Mouse (Mus musculus) liver, adult 2 months (tissue): ENCODE results near the gene Fam131b. TPM values are rescaled to one million over a fixed set of nuclear protein-coding genes. Genes with fewer than 3 reads are reported as not detected.

Experiments
- DNase-seq: peaks from one replicate; pipeline ENCODE4 v3.0.0-alpha.2; 2011; ENCODE audit warnings: low read depth, low spot score; ENCODE audit errors: extremely low read depth
- H3K27ac ChIP-seq: fragments of 200-500 bp; replicated peaks from 2 replicates; pipeline ENCODE4 v1.5.1; 2012; ENCODE audit warnings: low read depth, mild to moderate bottlenecking, control low read depth, inconsistent platforms, low read length; ENCODE audit not compliant: insufficient read depth
- H3K27me3 ChIP-seq: fragments of 200-500 bp; 2 replicates; pipeline ENCODE4 v1.6.1; 2012; ENCODE audit warnings: mild to moderate bottlenecking, moderate library complexity, low read length, inconsistent platforms; ENCODE audit not compliant: control insufficient read depth, insufficient read depth
- H3K36me3 ChIP-seq: fragments of 200-500 bp; 2 replicates; pipeline ENCODE4 v1.6.1; 2012; ENCODE audit warnings: low read length, inconsistent platforms; ENCODE audit not compliant: control insufficient read depth, insufficient read depth
- H3K4me1 ChIP-seq: fragments of 200-500 bp; 2 replicates; pipeline ENCODE4 v1.6.1; 2011; ENCODE audit warnings: low read length; ENCODE audit not compliant: control insufficient read depth, insufficient read depth
- H3K4me3 ChIP-seq: fragments of 200-500 bp; 2 replicates; pipeline ENCODE4 v1.5.1; 2011; ENCODE audit warnings: low read depth, mild to moderate bottlenecking, control low read depth, low read length, moderate library complexity; ENCODE audit not compliant: insufficient read depth
- H3K79me2 ChIP-seq: fragments of 200-500 bp; 2 replicates; pipeline ENCODE4 v1.6.1; 2012; ENCODE audit warnings: inconsistent platforms, mild to moderate bottlenecking, low read length, moderate library complexity; ENCODE audit not compliant: control insufficient read depth, insufficient read depth
- H3K9ac ChIP-seq: fragments of 200-500 bp; 2 replicates; pipeline ENCODE4 v1.6.1; 2012; ENCODE audit warnings: low read depth, mild to moderate bottlenecking, control low read depth, inconsistent platforms, low read length
- CTCF ChIP-seq: fragments of 200-500 bp; IDR thresholded peaks from 2 replicates; pipeline ENCODE4 v1.5.1; 2011; ENCODE audit warnings: low read depth, low read length, control low read depth
- POLR2A ChIP-seq: fragments of 200-500 bp; IDR thresholded peaks from 2 replicates; pipeline ENCODE4 v1.6.1; 2011; ENCODE audit warnings: low read length, control low read depth; ENCODE audit not compliant: insufficient read depth; ENCODE audit errors: extremely low read depth
- WGBS: fragments of 180-500 bp; shearing (Covaris S2); methylation state at CpG from one replicate; pipeline ENCODE4 v1.1.7; 2018; 5-methylcytosine and 5-hydroxymethylcytosine counted together
- polyA plus RNA-seq: library from polyadenylated mRNA; depleted of rRNA; stranded (reverse); fragments of >200 nt; gene quantifications from 2 replicates; pipeline ENCODE4 v1.2.3, GENCODE M21; 2012
- total RNA-seq: library from RNA; depleted of rRNA; stranded (reverse); fragments of >200 nt; gene quantifications from 2 replicates; pipeline ENCODE4 v1.2.3, GENCODE M21; 2014

Gene Fam131b
- total and polyA plus RNA-seq, 2 experiments = not detected

DNA sequence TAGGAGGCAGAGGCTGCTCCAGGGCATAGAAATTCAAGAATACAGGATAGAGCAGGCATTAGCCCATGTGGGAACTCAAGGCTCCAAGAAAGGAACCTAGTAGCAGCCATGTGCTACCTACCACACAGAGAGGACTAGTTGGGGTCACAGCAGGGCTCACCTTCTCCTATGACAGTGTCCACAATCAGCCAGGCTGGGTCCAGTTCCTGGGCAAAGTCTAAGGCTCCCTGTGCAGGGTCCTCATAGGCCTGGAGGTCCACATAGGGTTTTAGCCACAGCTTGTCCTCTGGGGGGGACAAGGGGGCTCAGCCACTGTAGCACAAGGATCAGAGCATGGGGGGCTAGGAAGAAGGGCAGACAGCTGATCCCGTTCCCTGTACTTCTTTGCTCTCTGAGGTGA lies 38.1 kb upstream of the Fam131b start:
- 100% methylated on average over 1 of the region's 1 CpGs for WGBS
- no peak for DNase-seq
- H3K4me1 ChIP-seq = peaks cover 9% of the 10 kb centered on the region
- no peak for TF ChIP-seq CTCF
- TF ChIP-seq POLR2A = no peak
- H3K36me3 ChIP-seq = peaks cover 46% of the 10 kb centered on the region
- no peaks in the 10 kb centered on the region for H3K27me3 ChIP-seq
- H3K4me3 ChIP-seq = no peak overlapping the region
- no peaks in the 10 kb centered on the region; the same call in 1 of the 2 replicates for H3K79me2 ChIP-seq
- H3K9ac ChIP-seq = no peak overlapping the region
- no peak overlapping the region; the same call in 1 of the 2 replicates for H3K27ac ChIP-seq

DNA sequence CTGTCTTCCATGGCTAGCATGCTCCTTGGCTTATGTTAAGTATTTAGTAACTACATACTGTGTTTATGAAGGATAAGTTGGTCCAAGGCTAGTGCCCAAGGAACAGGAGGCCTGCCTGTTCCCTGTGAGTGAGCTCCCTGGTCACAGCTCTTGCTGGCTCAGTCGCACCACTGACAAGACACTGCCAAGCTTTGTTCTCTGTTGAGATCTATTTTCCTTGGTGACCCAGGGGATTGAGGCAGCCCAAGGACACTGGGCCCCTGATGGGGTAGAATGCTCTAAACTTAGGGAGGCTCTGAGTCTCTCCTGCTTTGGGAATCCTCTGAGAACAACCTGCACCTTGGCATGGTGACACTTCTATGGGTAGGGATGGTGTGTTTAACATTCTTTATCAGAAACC lies 37.6 kb upstream of the Fam131b start:
- WGBS = 81% methylated on average over 1 of the region's 1 CpGs
- peaks cover 49% of the 10 kb centered on the region for H3K36me3 ChIP-seq
- TF ChIP-seq POLR2A (no peak), CTCF (no peak)

DNA sequence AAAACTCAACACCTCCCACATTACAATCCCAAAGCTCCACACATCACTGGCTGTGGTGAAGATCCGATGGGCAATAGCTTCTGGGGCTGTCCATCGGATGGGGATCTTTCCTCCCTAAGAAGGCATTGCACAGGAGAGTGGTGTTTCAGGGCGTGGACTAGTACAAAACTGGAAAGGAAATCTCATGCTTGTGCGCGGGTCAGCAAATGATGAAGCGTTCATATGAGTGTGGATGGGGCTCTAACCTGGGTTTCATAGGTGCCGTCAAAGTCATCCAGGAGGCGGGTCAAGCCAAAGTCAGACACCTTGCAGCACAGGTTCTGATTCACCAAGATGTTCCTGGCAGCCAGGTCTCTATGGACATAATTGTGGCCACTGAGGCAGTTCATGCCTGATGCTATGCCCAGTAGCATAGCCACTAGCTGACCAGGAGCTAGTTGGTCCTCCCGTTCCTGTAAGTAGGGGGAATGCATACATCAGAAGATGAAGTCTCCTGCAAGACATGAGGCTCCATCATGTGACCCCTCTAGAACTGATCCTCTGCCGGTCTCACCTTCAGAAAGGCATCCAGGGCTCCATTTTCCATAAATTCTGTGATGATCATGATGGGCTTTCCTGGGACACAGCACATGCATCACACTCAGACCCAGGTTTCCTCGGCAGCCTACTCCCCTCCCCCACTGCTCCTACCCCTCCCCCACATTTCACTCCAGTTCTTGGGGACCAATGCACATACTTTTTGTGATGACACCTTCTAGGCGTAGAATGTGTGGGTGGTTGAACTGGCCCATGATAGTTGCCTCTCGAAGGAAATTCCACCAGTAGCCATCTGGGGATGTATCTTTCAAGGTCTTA lies 36.8 kb upstream of the Fam131b start:
- TF ChIP-seq CTCF = no peak
- no peak for TF ChIP-seq POLR2A
- peaks cover 9% of the 10 kb centered on the region for H3K4me1 ChIP-seq
- 87% methylated on average over 13 of the region's 13 CpGs for WGBS

More for the DNA sequence above, 37.6 kb upstream of the Fam131b start:
- no peaks in the 10 kb centered on the region for H3K79me2 ChIP-seq
- no peak overlapping the region for H3K27ac ChIP-seq
- peaks cover 9% of the 10 kb centered on the region for H3K4me1 ChIP-seq
- DNase-seq = no peak
- no peaks in the 10 kb centered on the region for H3K27me3 ChIP-seq
- H3K9ac ChIP-seq = no peak overlapping the region
- no peak overlapping the region for H3K4me3 ChIP-seq

GRCm38 (mm10) chr6:42360231-42360840 lies 35.9 kb upstream of the Fam131b start:
- 90% methylated on average over 6 of the region's 6 CpGs for WGBS
- Histone ChIP-seq H3K4me3 (no peak overlapping the region), H3K27ac (no peak overlapping the region), H3K36me3 (peaks cover 55% of the 10 kb centered on the region), H3K27me3 (no peaks in the 10 kb centered on the region), H3K79me2 (no peaks in the 10 kb centered on the region), H3K9ac (no peak overlapping the region), H3K4me1 (peaks cover 9% of the 10 kb centered on the region)
- TF ChIP-seq POLR2A (no peak), CTCF (no peak)
- DNase-seq = no peak

More for the DNA sequence above, 36.8 kb upstream of the Fam131b start:
- Histone ChIP-seq H3K4me3 (no peak overlapping the region), H3K9ac (no peak overlapping the region), H3K36me3 (peaks cover 49% of the 10 kb centered on the region), H3K27me3 (no peaks in the 10 kb centered on the region), H3K27ac (no peak overlapping the region), H3K79me2 (no peaks in the 10 kb centered on the region)
- no peak for DNase-seq

DNA sequence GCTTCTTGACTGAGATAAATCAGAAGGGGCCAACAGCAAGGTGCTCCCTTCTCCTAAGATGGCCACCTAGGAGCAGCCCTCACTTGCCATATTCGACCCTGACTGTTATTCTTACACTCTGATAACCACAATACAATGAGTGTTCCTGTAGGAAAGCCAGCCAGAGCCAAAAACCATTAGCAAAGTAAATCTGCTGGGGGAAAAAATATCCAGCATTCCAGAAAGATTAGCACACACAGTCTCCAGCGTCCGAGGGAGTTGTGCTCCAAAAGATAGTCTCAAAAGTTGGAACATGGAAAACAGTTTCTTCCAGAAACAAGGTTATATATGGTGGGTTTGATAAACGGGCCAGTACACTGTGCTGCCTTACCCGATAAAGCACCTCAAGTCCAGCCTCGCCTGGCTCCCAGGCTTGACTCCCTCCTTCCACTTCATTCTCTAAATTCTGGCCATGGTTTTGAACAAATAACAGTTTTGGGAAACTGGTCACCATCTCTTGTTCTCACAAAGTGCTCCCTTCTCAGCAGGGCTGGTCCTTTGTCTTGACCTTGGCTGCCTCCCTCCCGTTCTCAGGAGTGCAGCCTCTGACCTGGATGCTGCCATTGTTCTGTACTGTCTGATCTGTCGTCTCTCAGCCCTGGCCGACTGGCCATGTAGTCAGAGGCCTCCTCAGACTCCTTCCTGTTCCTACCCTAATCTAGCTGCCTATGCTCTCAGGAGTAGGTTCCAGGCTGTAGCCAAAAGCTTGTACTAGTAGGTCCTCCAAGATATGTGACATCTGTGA lies 35.1 kb upstream of the Fam131b start:
- 64% methylated on average over 9 of the region's 9 CpGs for WGBS
- Histone ChIP-seq H3K79me2 (no peaks in the 10 kb centered on the region), H3K27me3 (no peaks in the 10 kb centered on the region), H3K9ac (no peak overlapping the region), H3K4me1 (peaks cover 11% of the 10 kb centered on the region), H3K4me3 (no peak overlapping the region), H3K27ac (peak overlapping the region; percentile 51), H3K36me3 (peaks cover 55% of the 10 kb centered on the region)
- TF ChIP-seq POLR2A (no peak), CTCF (no peak)
- DNase-seq = no peak
